Mouse (Mus musculus) macrophage (primary cell): ENCODE results near the gene Fam189a1. TPM values are rescaled to one million over a fixed set of nuclear protein-coding genes. Genes with fewer than 3 reads are reported as not detected.

Source experiments
- H3K27ac ChIP-seq: fragments of 350-480 bp; formaldehyde crosslinking; 2 replicates; pipeline ENCODE4 v1.9.0; 2021
- H3K36me3 ChIP-seq: fragments of 350-480 bp; formaldehyde crosslinking; 2 replicates; pipeline ENCODE4 v1.9.0; 2021; ENCODE audit errors: inconsistent target
- H3K4me3 ChIP-seq: fragments of 350-480 bp; formaldehyde crosslinking; 2 replicates; pipeline ENCODE4 v1.9.0; 2021; ENCODE audit errors: inconsistent target
- H3K79me2 ChIP-seq: fragments of 350-480 bp; formaldehyde crosslinking; 2 replicates; pipeline ENCODE4 v1.9.0; 2021; ENCODE audit errors: inconsistent target
- WGBS: methylation state at CpG from one replicate; pipeline ENCODE4 v1.1.7; 2026; ENCODE audit warnings: inconsistent platforms; ENCODE audit not compliant: missing documents; 5-methylcytosine and 5-hydroxymethylcytosine counted together
- polyA plus RNA-seq: library from polyadenylated mRNA; stranded (reverse); fragments of 250-400 nt; gene quantifications from 3 replicates; pipeline ENCODE4 v1.2.4, GENCODE M21; 2018; ENCODE audit warnings: inconsistent platforms

The Fam189a1 gene
- polyA plus RNA-seq, 1 experiment from 2014 or later = not detected

GRCm38 (mm10) chr7:64880415-64880814 lies 276.0 kb downstream of the Fam189a1 start:
- Histone ChIP-seq H3K27ac (no peak overlapping the region), H3K36me3 (no peaks in the 10 kb centered on the region), H3K4me3 (no peak overlapping the region), H3K79me2 (no peaks in the 10 kb centered on the region)
- 93% methylated on average over 5 of the region's 5 CpGs for WGBS

DNA sequence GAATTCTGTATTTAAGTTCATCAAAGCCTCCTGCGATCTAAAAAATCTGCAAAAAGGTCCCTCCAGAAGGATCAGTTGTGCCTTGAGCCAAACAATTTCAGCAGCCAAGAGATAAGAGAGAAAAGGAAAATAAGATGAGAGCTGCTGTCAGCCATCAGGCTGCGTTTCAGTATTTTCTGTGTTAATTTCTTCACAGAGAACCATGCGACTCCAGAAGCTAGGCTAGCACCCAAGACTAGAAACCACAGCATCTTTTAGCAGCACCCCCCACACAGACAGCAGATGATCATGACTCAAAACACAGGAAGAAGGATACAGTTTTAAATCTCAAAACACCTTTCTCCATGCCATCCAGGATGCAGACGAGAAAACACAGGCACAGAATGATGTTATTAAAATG lies 281.4 kb downstream of the Fam189a1 start:
- H3K36me3 ChIP-seq = no peaks in the 10 kb centered on the region
- no peak overlapping the region for H3K27ac ChIP-seq
- H3K4me3 ChIP-seq = no peak overlapping the region
- WGBS = 95% methylated on average over 4 of the region's 4 CpGs
- peaks cover 15% of the 10 kb centered on the region for H3K79me2 ChIP-seq

DNA sequence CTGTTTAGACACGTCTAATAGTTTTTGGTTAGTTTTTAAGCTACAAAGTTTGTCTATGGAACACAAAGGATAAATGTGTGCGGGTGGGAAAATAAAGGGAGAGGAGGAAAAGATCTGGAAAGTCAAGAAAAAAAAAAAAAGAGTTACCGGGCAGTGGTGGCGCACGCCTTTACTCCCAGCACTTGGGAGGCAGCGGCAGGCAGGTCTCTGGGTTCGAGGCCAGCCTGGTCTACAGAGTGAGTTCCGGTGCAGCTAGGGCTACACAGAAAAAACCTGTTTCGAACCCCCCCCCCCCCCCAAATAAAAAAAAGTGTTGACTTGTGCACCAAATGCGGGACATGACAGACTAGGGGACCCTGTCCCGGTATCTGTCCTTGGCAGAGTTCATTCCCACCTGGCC lies 283.1 kb downstream of the Fam189a1 start:
- no peaks in the 10 kb centered on the region for H3K36me3 ChIP-seq
- WGBS = 53% methylated on average over 10 of the region's 11 CpGs
- peaks cover 15% of the 10 kb centered on the region for H3K79me2 ChIP-seq
- no peak overlapping the region for H3K27ac ChIP-seq
- no peak overlapping the region for H3K4me3 ChIP-seq

- peaks cover 15% of the 10 kb centered on the region for H3K79me2 ChIP-seq
- H3K4me3 ChIP-seq = peak within 1 kb of the TSS; percentile 73
- no peak within 1 kb of the TSS for H3K27ac ChIP-seq
- WGBS = under 1% methylated on average over 57 of the region's 57 CpGs
- H3K36me3 ChIP-seq = no peaks in the 10 kb centered on the region
Observed at GRCm38 (mm10) chr7:64872743-64873241, 283.6 kb downstream of the Fam189a1 start, which contains the start of gene Nsmce3. Gene Nsmce3, minus strand, starts transcription at chr7:64872997.

GRCm38 (mm10) chr7:64871987-64872742 lies 284.2 kb downstream of the Fam189a1 start:
- no peak overlapping the region for H3K27ac ChIP-seq
- H3K79me2 ChIP-seq = peaks cover 15% of the 10 kb centered on the region
- no peaks in the 10 kb centered on the region for H3K36me3 ChIP-seq
- WGBS = 4% methylated on average over 33 of the region's 33 CpGs
- peak overlapping the region; percentile 73 for H3K4me3 ChIP-seq

GRCm38 (mm10) chr7:64869549-64870065 lies 286.8 kb downstream of the Fam189a1 start:
- Histone ChIP-seq H3K27ac (no peak overlapping the region), H3K4me3 (no peak overlapping the region), H3K79me2 (peaks cover 15% of the 10 kb centered on the region), H3K36me3 (no peaks in the 10 kb centered on the region)
- 89% methylated on average over 6 of the region's 6 CpGs for WGBS

DNA sequence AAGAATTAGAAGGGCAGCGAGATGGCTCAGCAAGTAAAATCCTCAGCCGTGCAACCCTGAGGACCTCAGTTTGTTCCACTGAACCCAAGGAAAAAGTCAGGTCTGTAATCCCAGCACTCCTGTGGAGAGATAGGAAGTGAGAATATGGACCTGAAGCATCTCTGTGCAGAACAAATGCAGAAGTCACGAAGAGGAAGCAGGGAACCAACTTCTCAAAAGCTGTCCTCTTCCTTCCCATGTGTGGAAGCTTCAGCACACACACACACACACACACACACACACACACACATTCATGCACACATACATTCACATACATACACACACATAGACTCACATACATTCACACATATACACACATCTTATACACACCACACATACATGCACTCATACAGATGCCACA lies 292.8 kb downstream of the Fam189a1 start:
- H3K27ac ChIP-seq = no peak overlapping the region
- no peak overlapping the region for H3K4me3 ChIP-seq
- 53% methylated on average over 3 of the region's 3 CpGs for WGBS

GRCm38 (mm10) chr7:64862978-64863377 lies 293.4 kb downstream of the Fam189a1 start:
- no peak overlapping the region for H3K4me3 ChIP-seq
- no peak overlapping the region for H3K27ac ChIP-seq
- no peaks in the 10 kb centered on the region for H3K36me3 ChIP-seq
- no peaks in the 10 kb centered on the region for H3K79me2 ChIP-seq
- whole genome bisulfite sequencing = 78% methylated on average over 3 of the region's 3 CpGs

More for the DNA sequence above, 292.8 kb downstream of the Fam189a1 start:
- H3K36me3 ChIP-seq = no peaks in the 10 kb centered on the region
- no peaks in the 10 kb centered on the region for H3K79me2 ChIP-seq

DNA sequence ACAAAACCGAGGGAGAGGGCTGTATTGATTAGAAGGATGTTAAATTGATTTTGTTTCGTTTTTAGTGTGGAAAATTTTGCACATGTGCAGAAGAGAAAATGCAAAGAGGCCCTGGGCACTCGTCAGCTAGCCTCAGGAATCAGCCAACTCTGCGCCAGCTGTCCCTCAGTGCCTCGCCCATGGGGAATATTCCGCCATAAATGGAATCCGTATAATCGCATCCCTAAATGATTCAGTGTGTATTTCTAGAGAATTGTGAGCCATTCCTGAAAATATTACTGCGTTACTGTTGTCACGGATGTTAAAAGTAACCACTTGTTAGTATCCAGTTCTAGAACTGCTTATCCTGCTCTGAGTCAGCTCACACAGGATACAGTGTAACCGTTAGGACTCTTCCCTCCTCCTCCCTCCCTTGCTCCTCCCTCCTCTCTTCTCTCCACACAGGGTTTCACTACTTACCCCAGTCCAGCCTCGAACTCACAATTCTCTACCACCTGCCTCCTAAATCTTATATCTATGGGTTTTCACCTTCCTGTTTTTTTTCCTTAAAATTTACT lies 299.8 kb downstream of the Fam189a1 start:
- 77% methylated on average over 12 of the region's 12 CpGs for whole genome bisulfite sequencing
- H3K36me3 ChIP-seq = no peaks in the 10 kb centered on the region
- no peak overlapping the region for H3K27ac ChIP-seq
- no peaks in the 10 kb centered on the region for H3K79me2 ChIP-seq
- no peak overlapping the region for H3K4me3 ChIP-seq

DNA sequence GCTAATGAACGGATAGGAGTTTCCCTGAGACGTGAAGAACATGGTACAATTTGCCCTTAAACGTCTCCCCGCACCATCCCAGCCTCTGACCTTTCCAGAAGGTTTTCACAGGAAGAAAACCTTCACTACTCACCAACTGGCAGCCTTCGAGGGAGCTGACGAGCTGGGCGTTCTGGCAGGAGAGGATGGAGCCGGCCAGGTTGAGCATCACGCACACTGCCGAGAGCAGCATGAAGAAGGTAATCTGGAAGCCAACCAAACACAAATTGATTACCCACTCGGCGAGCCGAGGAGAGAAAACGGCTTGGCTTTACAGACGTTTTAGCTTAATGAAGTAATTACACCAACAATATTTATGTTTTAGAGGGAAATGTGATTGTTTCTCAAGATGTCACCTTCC lies 300.4 kb downstream of the Fam189a1 start:
- no peaks in the 10 kb centered on the region for H3K36me3 ChIP-seq
- no peaks in the 10 kb centered on the region for H3K79me2 ChIP-seq
- 73% methylated on average over 13 of the region's 15 CpGs for WGBS
- no peak overlapping the region for H3K4me3 ChIP-seq
- no peak overlapping the region for H3K27ac ChIP-seq

GRCm38 (mm10) chr7:64855389-64855927 lies 300.9 kb downstream of the Fam189a1 start:
- no peaks in the 10 kb centered on the region for H3K36me3 ChIP-seq
- 82% methylated on average over 5 of the region's 10 CpGs for WGBS
- no peaks in the 10 kb centered on the region for H3K79me2 ChIP-seq
- no peak overlapping the region for H3K27ac ChIP-seq
- no peak overlapping the region for H3K4me3 ChIP-seq

DNA sequence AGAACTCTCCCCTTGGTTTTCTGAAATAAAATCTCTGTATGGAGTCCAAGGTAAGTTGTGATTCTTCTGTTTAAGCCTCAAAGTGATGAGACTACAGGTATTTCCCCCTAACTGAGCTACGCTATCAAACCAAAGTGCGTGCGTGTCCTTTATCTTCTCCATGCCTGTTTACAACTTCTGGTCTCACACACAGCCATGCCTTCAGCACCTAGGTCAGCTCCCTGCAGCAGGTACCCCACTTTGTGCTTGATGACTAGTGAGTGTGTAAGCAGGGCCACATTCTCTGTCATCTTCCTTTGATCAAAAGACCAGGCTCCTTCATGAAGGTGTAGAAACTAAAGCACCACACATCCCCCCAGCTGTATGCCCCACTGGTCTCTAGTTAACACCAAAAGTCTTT lies 305.6 kb downstream of the Fam189a1 start:
- 49% methylated on average over 3 of the region's 3 CpGs for WGBS
- Histone ChIP-seq H3K79me2 (no peaks in the 10 kb centered on the region), H3K4me3 (no peak overlapping the region), H3K36me3 (no peaks in the 10 kb centered on the region), H3K27ac (no peak overlapping the region)

DNA sequence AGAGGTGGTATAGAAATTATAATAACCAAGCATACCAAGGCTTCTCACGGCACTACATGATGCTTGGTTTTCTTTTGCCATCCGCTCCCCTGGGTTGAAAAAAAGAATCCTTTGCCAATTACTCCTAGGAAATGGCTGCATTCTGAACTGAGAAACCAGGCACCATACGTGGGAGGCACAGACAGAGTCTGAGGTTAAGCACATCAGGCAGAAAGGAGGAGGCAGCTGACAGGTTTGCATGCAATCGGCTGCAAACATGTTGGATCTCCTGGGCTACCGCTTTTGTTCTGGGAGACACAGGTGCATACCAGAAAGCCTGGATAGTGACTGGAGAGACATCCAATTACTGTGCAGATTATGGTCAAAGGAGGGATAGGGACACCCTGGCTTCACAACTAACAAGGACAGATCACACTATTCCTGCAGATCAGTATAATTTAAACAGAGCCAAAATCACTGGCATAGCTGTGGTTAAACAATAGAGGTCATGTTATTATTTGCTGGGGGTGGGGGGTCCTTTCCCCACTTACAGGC lies 308.9 kb downstream of the Fam189a1 start:
- WGBS = 88% methylated on average over 5 of the region's 5 CpGs
- Histone ChIP-seq H3K36me3 (no peaks in the 10 kb centered on the region), H3K27ac (no peak overlapping the region), H3K4me3 (no peak overlapping the region), H3K79me2 (no peaks in the 10 kb centered on the region)

GRCm38 (mm10) chr7:64846061-64846460 lies 310.3 kb downstream of the Fam189a1 start:
- Histone ChIP-seq H3K27ac (no peak overlapping the region), H3K4me3 (no peak overlapping the region), H3K36me3 (no peaks in the 10 kb centered on the region), H3K79me2 (no peaks in the 10 kb centered on the region)
- WGBS = 94% methylated on average over 3 of the region's 3 CpGs
